Comparison of ENCODE assay signal across 8 mouse cellular contexts in genomic region chr6:71823488-71823887, GRCm38 (mm10). TPM values are rescaled to one million over a fixed set of nuclear protein-coding genes. Genes with fewer than 3 reads are reported as not detected.
A peak's percentile ranks its signal among the peaks of the same experiment; 100 is the strongest.
DNase-seq lines count a peak whose midpoint lies in the region; ATAC-seq and TF ChIP-seq lines count a peak whose summit lies in the region.

No protein-coding gene starts in this region.

- peaks cover 2% of the 10 kb centered on the region; the same call in 1 of the 2 replicates for H3K36me3 ChIP-seq in embryonic facial prominence, embryonic 14.5 days (ENCODE audit: control insufficient read depth, insufficient read depth, low read length)
- no peaks in the 10 kb centered on the region; the same call in 1 of the 2 replicates for H3K36me3 ChIP-seq in heart, adult 2 months (ENCODE audit: control insufficient read depth, insufficient read depth, low read length)
- peaks cover 2% of the 10 kb centered on the region for H3K36me3 ChIP-seq in limb, embryonic 14.5 days (ENCODE audit: control insufficient read depth, insufficient read depth, low read length)
- H3K36me3 ChIP-seq in midbrain, postnatal 0 days (ENCODE audit: insufficient read depth, low read length): 0 out of 2 replicates have a peak, but pooled peaks cover 1% of the 10 kb centered on the region

- no peak overlapping the region; the same call in 1 of the 2 replicates for H3K27ac ChIP-seq in embryonic facial prominence, embryonic 14.5 days (replicated peaks; ENCODE audit: low read depth, low read length)
- peak overlapping the region; percentile 72 for H3K27ac ChIP-seq in heart, adult 2 months
- H3K27ac ChIP-seq in limb, embryonic 14.5 days (replicated peaks; ENCODE audit: low read depth, low read length): no peak overlapping the region
- 0 out of 2 replicates have a peak overlapping the region, but pooled peaks have one; percentile 18 for H3K27ac ChIP-seq in midbrain, postnatal 0 days (ENCODE audit: low read depth, low read length)

- intact Hi-C loops in heart, adult 2 months (cut with DNase I): loop anchor here (1.0 to 5.0 kb wide), 2 partner anchors 8 to 191 kb away; partner anchors contain the start of genes Immt and Kdm3a

- peaks cover 8% of the 10 kb centered on the region for H3K4me1 ChIP-seq in embryonic facial prominence, embryonic 14.5 days (ENCODE audit: control insufficient read depth, insufficient read depth, low read length)
- peaks cover 1% of the 10 kb centered on the region for H3K4me1 ChIP-seq in heart, adult 2 months (ENCODE audit: control insufficient read depth, insufficient read depth, low read length)
- peaks cover 3% of the 10 kb centered on the region for H3K4me1 ChIP-seq in limb, embryonic 14.5 days (ENCODE audit: control insufficient read depth, insufficient read depth, low read length)
- H3K4me1 ChIP-seq in midbrain, postnatal 0 days (ENCODE audit: insufficient read depth, low read length): no peaks in the 10 kb centered on the region

- H3K4me3 ChIP-seq in embryonic facial prominence, embryonic 14.5 days (ENCODE audit: low read depth, low read length): peak overlapping the region; percentile 56
- H3K4me3 ChIP-seq in heart, adult 2 months: peak overlapping the region; percentile 78
- peak overlapping the region; percentile 63 for H3K4me3 ChIP-seq in limb, embryonic 14.5 days (replicated peaks; ENCODE audit: low read length)
- H3K4me3 ChIP-seq in midbrain, postnatal 0 days (ENCODE audit: low read depth, low read length): peak overlapping the region; percentile 68

- peak overlapping the region; percentile 62 for H3K4me2 ChIP-seq in embryonic facial prominence, embryonic 14.5 days (ENCODE audit: low read depth, low read length)
- H3K4me2 ChIP-seq in limb, embryonic 14.5 days (replicated peaks; ENCODE audit: low read depth, low read length, severe bottlenecking): peak overlapping the region; percentile 69
- H3K4me2 ChIP-seq in midbrain, postnatal 0 days (ENCODE audit: low read depth, low read length, poor library complexity, severe bottlenecking): peak overlapping the region; percentile 69

- WGBS in embryonic facial prominence, embryonic 14.5 days: under 1% methylated on average over 19 of the region's 19 CpGs
- under 1% methylated on average over 19 of the region's 19 CpGs for WGBS in heart, adult 2 months
- 0% methylated on average over 19 of the region's 19 CpGs for WGBS in limb, embryonic 14.5 days
- under 1% methylated on average over 19 of the region's 19 CpGs for WGBS in midbrain, postnatal 0 days

- no peaks in the 10 kb centered on the region for H3K27me3 ChIP-seq in embryonic facial prominence, embryonic 14.5 days (replicated peaks; ENCODE audit: control insufficient read depth, insufficient read depth, low read length)
- no peaks in the 10 kb centered on the region for H3K27me3 ChIP-seq in heart, adult 2 months (ENCODE audit: control insufficient read depth, insufficient read depth, low read length)
- no peaks in the 10 kb centered on the region for H3K27me3 ChIP-seq in limb, embryonic 14.5 days (ENCODE audit: control insufficient read depth, insufficient read depth, low read length)
- no peaks in the 10 kb centered on the region; the same call in 1 of the 2 replicates for H3K27me3 ChIP-seq in midbrain, postnatal 0 days (ENCODE audit: insufficient read depth, low read length)

- TF ChIP-seq POLR2A in heart, adult 2 months (IDR thresholded peaks at IDR 0.05; ENCODE audit: insufficient read depth, low read depth, low read length): peak; percentile 87
- TF ChIP-seq POLR2A in limb, embryonic 14.5 days (IDR thresholded peaks at IDR 0.05; ENCODE audit: borderline replicate concordance, extremely low read depth, insufficient read depth, insufficient read length): peak; percentile 88; the same call in 1 of the 2 replicates

- H3K79me2 ChIP-seq in heart, adult 2 months (replicated peaks; ENCODE audit: control insufficient read depth, insufficient read depth, low read length): no peaks in the 10 kb centered on the region

- no peaks in the 10 kb centered on the region for H3K9me3 ChIP-seq in embryonic facial prominence, embryonic 14.5 days (ENCODE audit: control insufficient read depth, low read length)
- no peaks in the 10 kb centered on the region for H3K9me3 ChIP-seq in limb, embryonic 14.5 days (ENCODE audit: control insufficient read depth, low read length)
- no peaks in the 10 kb centered on the region for H3K9me3 ChIP-seq in midbrain, postnatal 0 days (ENCODE audit: low read length)

- peak; percentile 94 for ATAC-seq in embryonic facial prominence, embryonic 14.5 days (ENCODE audit: low read depth)
- peak; percentile 94 for ATAC-seq in limb, embryonic 14.5 days (ENCODE audit: low FRiP score, low read depth)
- peak; percentile 85 for ATAC-seq in midbrain, postnatal 0 days (ENCODE audit: low FRiP score)

- peak; percentile 83 for TF ChIP-seq EP300 in heart, adult 2 months (IDR thresholded peaks at IDR 0.05; ENCODE audit: insufficient read depth, low read depth, low read length)

- DNase-seq in 3T3-L1 (ENCODE audit: low read depth, low spot score): peak; percentile 96
- peak; percentile 78 to 79 for DNase-seq in adrenal gland, postnatal 4 days (ENCODE audit: low spot score in 2 of 2)
- peak; percentile 96 for DNase-seq in embryonic facial prominence, embryonic 14.5 days (ENCODE audit: low spot score)
- DNase-seq in heart, adult 2 months: peak; percentile 91 to 92
- DNase-seq in kidney, adult 9 months: peak; percentile 96
- DNase-seq in limb, embryonic 14.5 days (ENCODE audit: low spot score): peak; percentile 91
- DNase-seq in midbrain, postnatal 0 days (ENCODE audit: low spot score): peak; percentile 87
- peak; percentile 76 to 84 for DNase-seq in spleen, postnatal 14 days (ENCODE audit: low spot score in 2 of 2)

- no peak for TF ChIP-seq CTCF in heart, adult 2 months (IDR thresholded peaks at IDR 0.05)
- no peak for TF ChIP-seq CTCF in midbrain, postnatal 0 days (IDR thresholded peaks at IDR 0.05)

- H3K9ac ChIP-seq in embryonic facial prominence, embryonic 14.5 days (ENCODE audit: low read depth, low read length): peak overlapping the region; percentile 69
- H3K9ac ChIP-seq in heart, adult 2 months (ENCODE audit: low read depth, low read length): peak overlapping the region; percentile 62
- peak overlapping the region; percentile 57 for H3K9ac ChIP-seq in limb, embryonic 14.5 days (ENCODE audit: low read depth, low read length, severe bottlenecking)
- H3K9ac ChIP-seq in midbrain, postnatal 0 days (replicated peaks; ENCODE audit: low read length, poor library complexity, severe bottlenecking): peak overlapping the region; percentile 61

RNA-seq across cellular contexts. Expression of gene Mrpl35, which starts 3.3 kb away (rescaled TPM):
- 10 to 100 TPM; 37.4 to 38.2 TPM for total RNA-seq in adrenal gland, postnatal 4 days (2021)
- polyA plus RNA-seq in embryonic facial prominence, embryonic 14.5 days (2014; fragmentation: Nextera tagmentation; extraction: Ambion mirVana): 61.9 and 63.6 TPM in 2 replicates
- total RNA-seq in heart, adult 2 months (2021): 10 to 100 TPM; 48.2 to 49.0 TPM
- polyA plus RNA-seq in heart, adult 2 months (2012; rRNA removed): 14.3 and 23.9 TPM in 2 replicates
- polyA plus RNA-seq in limb, embryonic 14.5 days (2012; rRNA removed): 13.3 and 20.4 TPM in 2 replicates
- 64.3 and 64.9 TPM in 2 replicates for polyA plus RNA-seq in limb, embryonic 14.5 days (2014; fragmentation: Nextera tagmentation; extraction: Ambion mirVana)
- total RNA-seq in midbrain, postnatal 0 days (2014; rRNA removed): 6.8 and 9.5 TPM in 2 replicates
- 45.6 and 46.2 TPM in 2 replicates for polyA plus RNA-seq in midbrain, postnatal 0 days (2015; fragmentation: Nextera tagmentation; extraction: Ambion mirVana)

RNA-seq across cellular contexts. Expression of gene Immt, which starts 7.6 kb away (rescaled TPM):
- total RNA-seq in adrenal gland, postnatal 4 days (2021): 100 to 1,000 TPM; 252 to 253 TPM
- polyA plus RNA-seq in embryonic facial prominence, embryonic 14.5 days (2014; fragmentation: Nextera tagmentation; extraction: Ambion mirVana): 160 and 176 TPM in 2 replicates
- total RNA-seq in heart, adult 2 months (2021): 100 to 1,000 TPM; 552 to 624 TPM
- 174 and 279 TPM in 2 replicates for polyA plus RNA-seq in heart, adult 2 months (2012; rRNA removed)
- 62.8 and 69.8 TPM in 2 replicates for polyA plus RNA-seq in limb, embryonic 14.5 days (2012; rRNA removed)
- 142 and 145 TPM in 2 replicates for polyA plus RNA-seq in limb, embryonic 14.5 days (2014; fragmentation: Nextera tagmentation; extraction: Ambion mirVana)
- total RNA-seq in midbrain, postnatal 0 days (2014; rRNA removed): 100 and 107 TPM in 2 replicates
- 145 and 155 TPM in 2 replicates for polyA plus RNA-seq in midbrain, postnatal 0 days (2015; fragmentation: Nextera tagmentation; extraction: Ambion mirVana)

Comparison
In these comparisons a context has a peak if more than half of its experiments do, and no peak if none do; other contexts are left out.
1. H3K27ac ChIP-seq: peak in heart, adult 2 months (single experiment) and midbrain, postnatal 0 days (single experiment); none in embryonic facial prominence, embryonic 14.5 days (single experiment) and limb, embryonic 14.5 days (single experiment).
2. Peak in every context shown above with its lines, with median percentiles within 50 percentile points of each other: DNase-seq, ATAC-seq, H3K4me2 ChIP-seq, H3K4me3 ChIP-seq and H3K9ac ChIP-seq.